Mouse (Mus musculus): ENCODE results near the gene Ankrd44. TPM values are rescaled to one million over a fixed set of nuclear protein-coding genes. Genes with fewer than 3 reads are reported as not detected.

Gene Ankrd44
- polyA plus RNA-seq, 1 experiment from 2014 or later: 14.7 TPM

DNA sequence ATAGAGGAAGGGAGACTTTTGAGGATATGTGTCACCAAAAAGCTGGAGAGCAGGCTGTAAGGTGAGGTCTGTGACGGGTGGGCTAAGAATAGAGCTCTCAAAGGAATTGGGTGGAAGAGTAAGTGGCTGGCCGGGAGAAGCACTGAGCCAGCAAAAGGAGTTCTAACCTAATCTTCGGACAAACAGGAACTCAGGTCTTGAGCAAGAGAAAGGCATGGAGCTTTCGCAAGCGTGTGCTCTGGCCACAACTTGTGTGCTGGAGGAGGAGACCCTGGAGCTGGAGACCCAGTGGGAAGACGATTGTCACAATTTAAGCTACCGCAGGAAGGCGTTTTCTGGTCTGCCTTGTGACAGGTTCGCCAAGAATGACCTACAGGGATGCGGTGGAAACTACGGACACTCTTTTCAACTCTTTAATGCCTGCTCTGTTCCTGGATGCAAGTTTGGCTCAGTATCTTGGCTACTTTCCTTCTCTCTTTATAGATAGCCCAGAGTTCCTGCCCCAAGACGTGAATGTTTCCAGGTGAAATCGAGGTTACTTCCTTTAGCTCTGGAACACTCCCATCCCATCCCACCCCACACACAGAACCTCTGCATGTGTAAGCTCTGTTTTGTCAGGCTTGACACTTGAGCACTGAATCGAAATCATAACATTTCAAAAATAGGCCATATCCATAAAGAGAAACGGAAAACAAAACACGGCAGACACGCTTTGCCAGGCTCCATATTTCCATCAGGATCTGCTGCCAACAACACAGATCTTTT is 88.3 kb downstream of the Ankrd44 start:
- Histone ChIP-seq H3K4me2 (replicated peaks) (no peak overlapping the region), H3K4me3 (no peak overlapping the region), H3K9me3 (no peaks in the 10 kb centered on the region), H3K27ac (no peak overlapping the region), H3K27me3 (replicated peaks) (no peaks in the 10 kb centered on the region), H3K36me3 (no peaks in the 10 kb centered on the region), H3K4me1 (no peaks in the 10 kb centered on the region; the same call in 1 of the 2 replicates), H3K9ac (no peak overlapping the region)
- ATAC-seq (ENCODE audit: low FRiP score, low read depth): no peak
- WGBS: 91% methylated on average over 17 of the region's 17 CpGs

- no peak for ATAC-seq (ENCODE audit: low FRiP score, low read depth)
- Histone ChIP-seq H3K9ac (no peak overlapping the region), H3K4me1 (no peaks in the 10 kb centered on the region), H3K4me3 (no peak overlapping the region), H3K27me3 (replicated peaks) (no peaks in the 10 kb centered on the region), H3K27ac (no peak overlapping the region), H3K4me2 (replicated peaks) (no peak overlapping the region), H3K9me3 (no peaks in the 10 kb centered on the region), H3K36me3 (no peaks in the 10 kb centered on the region)
- 86% methylated on average over 6 of the region's 6 CpGs for WGBS
Observed at GRCm38 (mm10) chr1:54835661-54836205, 90.5 kb downstream of the Ankrd44 start.

DNA sequence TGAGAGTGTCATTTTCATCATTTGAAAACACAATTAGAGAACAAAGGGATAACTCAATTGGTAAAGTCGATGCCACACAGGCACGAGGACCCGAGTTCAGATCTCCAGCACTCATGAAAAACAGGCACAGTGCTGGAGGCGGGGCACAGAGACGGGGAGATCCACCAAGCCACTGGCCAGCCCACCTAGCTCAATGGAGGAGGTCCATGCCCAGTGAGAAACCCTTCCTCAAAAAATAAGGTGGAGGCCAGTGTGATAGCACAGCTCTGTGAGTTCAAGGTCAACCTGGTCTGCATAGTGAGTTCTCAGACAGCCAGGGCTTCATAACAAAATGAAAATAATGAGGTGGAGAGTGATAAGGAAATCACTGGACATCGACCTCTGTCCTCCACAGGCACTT is 93.0 kb downstream of the Ankrd44 start:
- Histone ChIP-seq H3K27me3 (replicated peaks) (no peaks in the 10 kb centered on the region), H3K4me1 (no peaks in the 10 kb centered on the region), H3K9me3 (no peaks in the 10 kb centered on the region), H3K36me3 (no peaks in the 10 kb centered on the region), H3K27ac (no peak overlapping the region), H3K4me3 (no peak overlapping the region), H3K9ac (no peak overlapping the region), H3K4me2 (replicated peaks) (no peak overlapping the region)
- no peak for ATAC-seq (ENCODE audit: low FRiP score, low read depth)
- WGBS: 89% methylated on average over 6 of the region's 6 CpGs

GRCm38 (mm10) chr1:54832765-54833164 is 93.4 kb downstream of the Ankrd44 start:
- ATAC-seq (ENCODE audit: low FRiP score, low read depth): 0 out of 2 replicates have a peak, but pooled peaks have one; percentile 52

DNA sequence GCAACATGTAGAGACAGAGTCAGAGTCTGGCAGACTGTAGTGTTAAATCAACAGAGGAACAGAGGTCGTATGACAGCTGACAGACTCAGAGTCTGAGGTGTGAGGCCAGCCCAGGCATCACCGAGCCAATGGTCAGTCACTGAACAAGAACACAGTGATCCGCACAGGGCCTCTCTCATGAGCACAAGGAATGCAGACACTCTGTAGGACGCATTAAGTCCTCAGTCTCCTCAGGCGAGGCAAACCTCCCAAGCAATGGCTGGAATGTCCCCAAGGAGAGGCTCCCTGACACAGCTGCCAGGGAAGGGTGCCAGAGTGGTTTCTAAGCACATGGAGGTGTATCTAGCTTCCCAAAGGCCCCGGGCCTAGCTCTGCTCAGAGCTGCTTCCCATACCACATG is 96.0 kb downstream of the Ankrd44 start:
- 75% methylated on average over 6 of the region's 6 CpGs for WGBS
- H3K27ac ChIP-seq: no peak overlapping the region
- ATAC-seq (ENCODE audit: low FRiP score, low read depth): no peak

More at GRCm38 (mm10) chr1:54832765-54833164, 93.4 kb downstream of the Ankrd44 start:
- H3K9me3 ChIP-seq: no peaks in the 10 kb centered on the region
- no peak overlapping the region for H3K4me2 ChIP-seq (replicated peaks)
- no peak overlapping the region for H3K27ac ChIP-seq
- H3K36me3 ChIP-seq: no peaks in the 10 kb centered on the region
- H3K4me3 ChIP-seq: no peak overlapping the region
- H3K4me1 ChIP-seq: no peaks in the 10 kb centered on the region
- no peak overlapping the region for H3K9ac ChIP-seq
- no peaks in the 10 kb centered on the region for H3K27me3 ChIP-seq (replicated peaks)
- 0% methylated on average over 1 of the region's 1 CpGs for WGBS

DNA sequence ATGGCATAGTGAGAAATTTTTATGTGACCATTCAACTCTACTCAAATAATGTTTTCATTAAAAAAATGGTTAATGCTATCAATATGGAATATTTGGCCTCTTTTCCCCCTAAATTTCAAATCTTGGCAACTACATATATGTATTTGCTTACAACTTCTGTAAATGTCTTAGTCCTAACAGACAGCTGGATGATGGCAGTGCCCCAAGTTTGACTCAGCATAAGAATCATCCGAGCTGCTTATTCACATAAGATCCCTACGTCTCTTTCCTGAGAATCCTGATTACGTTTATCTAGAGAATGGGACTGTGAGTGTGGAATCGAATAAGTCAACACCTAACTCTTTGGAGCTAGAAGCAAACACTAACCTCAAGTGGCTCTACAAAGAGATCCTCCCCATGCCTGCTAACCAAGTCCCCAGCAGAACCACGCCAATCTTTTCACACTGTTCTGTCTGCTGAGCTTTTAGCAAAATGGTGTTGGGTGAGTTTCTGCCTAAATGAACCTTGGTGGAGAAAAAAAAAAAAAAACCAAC is 96.4 kb downstream of the Ankrd44 start:
- Histone ChIP-seq H3K4me1 (no peaks in the 10 kb centered on the region), H3K27me3 (replicated peaks) (no peaks in the 10 kb centered on the region), H3K4me2 (replicated peaks) (no peak overlapping the region), H3K9ac (no peak overlapping the region), H3K9me3 (no peaks in the 10 kb centered on the region), H3K27ac (no peak overlapping the region), H3K4me3 (no peak overlapping the region), H3K36me3 (no peaks in the 10 kb centered on the region)
- no peak for ATAC-seq (ENCODE audit: low FRiP score, low read depth)
- WGBS: 92% methylated on average over 5 of the region's 5 CpGs

More for the DNA sequence above, 96.0 kb downstream of the Ankrd44 start:
- H3K4me1 ChIP-seq: no peaks in the 10 kb centered on the region
- no peaks in the 10 kb centered on the region for H3K36me3 ChIP-seq
- H3K27me3 ChIP-seq (replicated peaks): no peaks in the 10 kb centered on the region
- H3K9me3 ChIP-seq: no peaks in the 10 kb centered on the region
- no peak overlapping the region for H3K4me3 ChIP-seq
- H3K4me2 ChIP-seq (replicated peaks): no peak overlapping the region
- no peak overlapping the region for H3K9ac ChIP-seq

GRCm38 (mm10) chr1:54827827-54828226 is 98.4 kb downstream of the Ankrd44 start:
- Histone ChIP-seq H3K4me2 (replicated peaks) (no peak overlapping the region), H3K4me3 (no peak overlapping the region), H3K9ac (no peak overlapping the region), H3K9me3 (no peaks in the 10 kb centered on the region), H3K4me1 (no peaks in the 10 kb centered on the region), H3K36me3 (no peaks in the 10 kb centered on the region), H3K27ac (no peak overlapping the region), H3K27me3 (replicated peaks) (no peaks in the 10 kb centered on the region)
- 78% methylated on average over 8 of the region's 8 CpGs for WGBS
- no peak for ATAC-seq (ENCODE audit: low FRiP score, low read depth)

- no peaks in the 10 kb centered on the region for H3K4me1 ChIP-seq
- WGBS: 48% methylated on average over 3 of the region's 3 CpGs
- no peak overlapping the region for H3K9ac ChIP-seq
- H3K27me3 ChIP-seq (replicated peaks): no peaks in the 10 kb centered on the region
- no peaks in the 10 kb centered on the region for H3K36me3 ChIP-seq
- no peak for ATAC-seq (ENCODE audit: low FRiP score, low read depth)
- no peak overlapping the region for H3K4me3 ChIP-seq
- H3K9me3 ChIP-seq: no peaks in the 10 kb centered on the region
- no peak overlapping the region for H3K27ac ChIP-seq
- no peak overlapping the region for H3K4me2 ChIP-seq (replicated peaks)
Observed at GRCm38 (mm10) chr1:54827351-54827750, 98.8 kb downstream of the Ankrd44 start.

- H3K27me3 ChIP-seq (replicated peaks): no peaks in the 10 kb centered on the region
- 64% methylated on average over 4 of the region's 4 CpGs for WGBS
Observed at GRCm38 (mm10) chr1:54826426-54826986, 99.7 kb downstream of the Ankrd44 start.

DNA sequence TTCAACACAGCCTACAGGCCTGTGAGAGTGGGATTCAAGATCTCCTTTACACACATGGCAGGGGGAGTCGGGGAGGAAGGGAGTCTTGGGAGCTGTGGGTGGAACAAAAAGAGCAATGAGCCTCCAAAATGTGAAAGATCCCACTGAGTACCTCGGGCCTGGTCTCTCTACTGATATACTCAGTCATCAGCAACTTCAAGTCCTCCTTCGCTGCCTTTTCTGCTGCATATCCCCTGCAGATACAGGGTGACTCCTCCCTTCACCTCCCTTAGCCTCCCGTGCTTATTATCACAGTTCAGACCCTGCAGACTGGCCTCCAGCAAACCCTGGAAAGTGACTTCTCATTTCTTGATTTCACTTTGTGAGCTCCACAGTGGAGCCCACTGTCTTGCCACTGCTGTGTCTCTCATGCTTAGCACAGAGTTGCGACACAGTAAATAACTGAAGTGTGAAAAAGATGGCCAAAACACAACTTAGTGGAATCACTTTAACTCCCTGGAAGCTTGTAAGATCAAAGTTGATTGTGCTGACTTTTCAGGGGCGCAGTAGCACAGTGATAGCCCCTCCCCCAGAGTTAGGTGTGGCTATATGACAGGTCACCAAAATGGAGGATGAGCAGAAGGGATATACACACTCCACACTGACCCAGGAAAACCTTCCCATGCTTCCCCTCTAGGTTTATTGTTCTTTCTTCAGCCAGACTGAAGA is 100.3 kb downstream of the Ankrd44 start:
- H3K27ac ChIP-seq: no peak overlapping the region
- no peaks in the 10 kb centered on the region for H3K9me3 ChIP-seq
- H3K36me3 ChIP-seq: no peaks in the 10 kb centered on the region
- no peaks in the 10 kb centered on the region for H3K4me1 ChIP-seq
- no peak overlapping the region for H3K4me2 ChIP-seq (replicated peaks)
- no peaks in the 10 kb centered on the region for H3K27me3 ChIP-seq (replicated peaks)
- WGBS: 79% methylated on average over 6 of the region's 6 CpGs
- H3K9ac ChIP-seq: no peak overlapping the region
- no peak for ATAC-seq (ENCODE audit: low FRiP score, low read depth)
- H3K4me3 ChIP-seq: no peak overlapping the region

More at GRCm38 (mm10) chr1:54826426-54826986, 99.7 kb downstream of the Ankrd44 start:
- Histone ChIP-seq H3K4me3 (no peak overlapping the region), H3K36me3 (no peaks in the 10 kb centered on the region), H3K4me1 (no peaks in the 10 kb centered on the region), H3K4me2 (replicated peaks) (no peak overlapping the region), H3K27ac (no peak overlapping the region), H3K9ac (no peak overlapping the region), H3K9me3 (no peaks in the 10 kb centered on the region)
- no peak for ATAC-seq (ENCODE audit: low FRiP score, low read depth)

GRCm38 (mm10) chr1:54824106-54824808 is 101.9 kb downstream of the Ankrd44 start:
- ATAC-seq (ENCODE audit: low FRiP score, low read depth): no peak
- no peak overlapping the region for H3K27ac ChIP-seq
- H3K9ac ChIP-seq: no peak overlapping the region
- H3K36me3 ChIP-seq: no peaks in the 10 kb centered on the region
- WGBS: 54% methylated on average over 14 of the region's 14 CpGs
- no peak overlapping the region for H3K4me2 ChIP-seq (replicated peaks)
- H3K9me3 ChIP-seq: no peaks in the 10 kb centered on the region
- no peak overlapping the region for H3K4me3 ChIP-seq
- no peaks in the 10 kb centered on the region for H3K27me3 ChIP-seq (replicated peaks)
- no peaks in the 10 kb centered on the region for H3K4me1 ChIP-seq
